Mouse (Mus musculus) heart, postnatal 0 days (tissue): ENCODE data around the gene Bcat2. TPM values are rescaled to one million over a fixed set of nuclear protein-coding genes. Genes with fewer than 3 reads are reported as not detected.

Experiments
- ATAC-seq: fragments of 200-750 bp; cut with Nextera tagmentation; 2 replicates; pipeline ENCODE4 v1.8.0; 2017; ENCODE audit warnings: low read depth, moderate number of reproducible peaks, moderate library complexity; ENCODE audit not compliant: insufficient read depth
- DNase-seq: peaks from one replicate; pipeline ENCODE4 v3.0.0-alpha.2; 2016; ENCODE audit warnings: low spot score
- H3K27ac ChIP-seq: fragments of 300-500 bp; sonication (generic); 2 replicates; pipeline ENCODE4 v1.5.1; 2014; ENCODE audit warnings: low read depth, mild to moderate bottlenecking
- H3K27me3 ChIP-seq: fragments of 300-500 bp; sonication (generic); 2 replicates; pipeline ENCODE4 v1.6.1; 2014; ENCODE audit warnings: low read length, mixed read lengths; ENCODE audit not compliant: control insufficient read depth, insufficient read depth
- H3K36me3 ChIP-seq: fragments of 300-500 bp; sonication (generic); replicated peaks from 2 replicates; pipeline ENCODE4 v1.6.1; 2014; ENCODE audit warnings: low read length, mixed read lengths; ENCODE audit not compliant: control insufficient read depth, insufficient read depth
- H3K4me1 ChIP-seq: fragments of 300-500 bp; sonication (generic); 2 replicates; pipeline ENCODE4 v1.6.1; 2014; ENCODE audit warnings: antibody characterized with exemption; ENCODE audit not compliant: control insufficient read depth, insufficient read depth
- H3K4me2 ChIP-seq: fragments of 300-500 bp; sonication (generic); 2 replicates; pipeline ENCODE4 v1.6.1; 2014; ENCODE audit warnings: low read depth, mild to moderate bottlenecking, low read length, moderate library complexity
- H3K4me3 ChIP-seq: fragments of 300-500 bp; sonication (generic); 2 replicates; pipeline ENCODE4 v1.5.1; 2014; ENCODE audit warnings: low read depth, low read length
- H3K9ac ChIP-seq: fragments of 300-500 bp; sonication (generic); replicated peaks from 2 replicates; pipeline ENCODE4 v1.6.1; 2014; ENCODE audit warnings: low read depth, low read length, mixed read lengths
- H3K9me3 ChIP-seq: fragments of 300-500 bp; sonication (generic); replicated peaks from 2 replicates; pipeline ENCODE4 v1.6.1; 2016; ENCODE audit warnings: low read length; ENCODE audit not compliant: control insufficient read depth
- CTCF ChIP-seq: IDR thresholded peaks from 2 replicates; pipeline ENCODE4 v1.5.1; 2016; ENCODE audit warnings: antibody characterized with exemption, control low read depth, low read depth
- EP300 ChIP-seq: IDR thresholded peaks from 2 replicates; pipeline ENCODE4 v1.6.1; 2016; ENCODE audit warnings: antibody characterized with exemption, low read depth
- WGBS: fragments of 180-500 bp; shearing (Covaris S2); extraction: QIAGEN DNeasy Blood & Tissue Kit; methylation state at CpG from one replicate; pipeline ENCODE4 v1.1.7; 2014; 5-methylcytosine and 5-hydroxymethylcytosine counted together
- polyA plus RNA-seq: library from polyadenylated mRNA; unstranded; fragments of >200 nt; fragmentation: Nextera tagmentation; extraction: Ambion mirVana; gene quantifications from 2 replicates; pipeline ENCODE4 v1.2.1, GENCODE M21; 2015
- total RNA-seq: library from RNA; depleted of rRNA; stranded (reverse); fragments of >200 nt; gene quantifications from 2 replicates; pipeline ENCODE4 v1.2.3, GENCODE M21; 2014; ENCODE audit warnings: low replicate concordance

The Bcat2 gene
- total and polyA plus RNA-seq, 2 experiments from 2014 or later = 70.6 to 73.7 TPM

DNA sequence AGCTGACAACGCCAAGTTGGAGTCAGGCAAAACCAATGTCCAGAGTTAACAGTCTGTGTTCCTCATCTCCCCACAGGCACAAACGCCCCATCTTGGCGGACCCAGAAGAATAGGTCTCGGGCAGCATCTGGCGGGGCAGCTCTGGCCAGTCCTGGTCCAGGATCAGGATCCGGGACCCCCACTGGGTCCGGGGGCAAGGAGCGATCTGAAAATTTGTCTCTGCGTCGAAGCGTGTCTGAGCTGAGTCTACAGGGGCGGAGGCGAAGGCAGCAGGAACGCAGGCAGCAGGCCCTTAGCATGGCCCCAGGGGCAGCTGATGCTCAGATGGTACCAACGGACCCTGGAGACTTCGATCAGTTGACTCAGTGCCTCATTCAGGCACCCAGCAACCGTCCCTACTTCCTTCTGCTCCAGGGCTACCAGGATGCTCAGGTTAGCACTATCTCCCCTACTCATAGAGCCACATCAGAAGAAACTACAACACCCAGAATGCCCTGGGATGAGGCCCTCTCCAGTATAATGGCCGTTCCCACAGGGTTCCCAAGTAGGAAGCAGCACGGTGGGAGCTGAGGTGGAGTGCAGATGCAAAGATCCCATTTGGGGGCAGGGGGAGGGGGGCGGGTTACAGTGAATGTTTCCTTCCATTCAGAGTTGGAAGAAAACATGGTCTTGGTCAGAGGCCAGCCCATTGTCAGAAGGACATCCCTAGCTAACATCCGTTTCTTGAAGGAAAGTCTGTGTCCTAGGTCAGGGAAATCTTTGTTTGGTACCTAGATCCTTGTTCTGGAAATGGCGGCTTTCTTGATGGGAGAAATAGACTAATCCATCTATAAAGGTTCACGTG lies 60.3 kb downstream of the Bcat2 start:
- WGBS = 65% methylated on average over 23 of the region's 23 CpGs
- Histone ChIP-seq H3K27me3 (peaks cover 11% of the 10 kb centered on the region), H3K27ac (peak overlapping the region; percentile 28; the same call in 1 of the 2 replicates), H3K4me3 (no peak overlapping the region), H3K4me2 (peak overlapping the region; percentile 78), H3K9ac (no peak overlapping the region), H3K4me1 (no peaks in the 10 kb centered on the region), H3K36me3 (peaks cover 8% of the 10 kb centered on the region; the same call in 1 of the 2 replicates), H3K9me3 (no peaks in the 10 kb centered on the region)
- TF ChIP-seq CTCF = no peak
- peak; percentile 53; the same call in 1 of the 2 replicates for TF ChIP-seq EP300
- ATAC-seq (no peak), DNase-seq (peak; percentile 31)

DNA sequence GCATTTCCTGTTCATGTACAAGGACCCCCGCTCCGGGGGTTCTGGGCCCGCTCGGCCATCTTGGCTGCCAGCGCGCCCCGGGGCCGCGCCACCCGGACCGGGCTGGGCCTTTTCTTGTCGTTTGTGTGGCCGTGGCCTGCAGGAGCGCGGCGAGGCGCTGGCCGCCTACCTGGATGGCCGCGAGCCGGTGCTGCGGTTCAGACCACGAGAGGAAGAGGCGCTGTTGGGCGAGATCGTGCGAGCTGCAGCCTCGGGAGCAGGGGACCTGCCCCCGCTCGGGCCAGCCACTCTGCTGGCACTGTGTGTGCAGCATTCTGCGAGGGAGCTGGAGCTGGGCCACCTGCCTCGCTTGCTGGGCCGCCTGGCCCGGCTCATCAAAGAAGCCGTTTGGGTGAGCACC lies 62.5 kb downstream of the Bcat2 start:
- Histone ChIP-seq H3K9me3 (no peaks in the 10 kb centered on the region), H3K9ac (no peak overlapping the region; the same call in 1 of the 2 replicates), H3K4me2 (peak overlapping the region; percentile 50), H3K27me3 (peaks cover 11% of the 10 kb centered on the region), H3K4me1 (no peaks in the 10 kb centered on the region; the same call in 1 of the 2 replicates), H3K36me3 (peaks cover 21% of the 10 kb centered on the region), H3K27ac (0 out of 2 replicates have a peak overlapping the region, but pooled peaks have one; percentile 11), H3K4me3 (peak overlapping the region; percentile 19)
- 20% methylated on average over 28 of the region's 35 CpGs for WGBS
- DNase-seq (no peak), ATAC-seq (peak; percentile 34; the same call in 1 of the 2 replicates)
- TF ChIP-seq EP300 = no peak
- peak; percentile 37 for TF ChIP-seq CTCF

- 62% methylated on average over 11 of the region's 11 CpGs for WGBS
- no peak for TF ChIP-seq CTCF
- no peak for TF ChIP-seq EP300
- Histone ChIP-seq H3K27ac (peak overlapping the region; percentile 83), H3K4me1 (peaks cover 10% of the 10 kb centered on the region), H3K36me3 (peaks cover 20% of the 10 kb centered on the region), H3K27me3 (no peaks in the 10 kb centered on the region), H3K9me3 (no peaks in the 10 kb centered on the region), H3K4me2 (no peak overlapping the region), H3K4me3 (no peak overlapping the region), H3K9ac (no peak overlapping the region)
- DNase-seq (peak; percentile 81), ATAC-seq (peak; percentile 19)
Observed at GRCm38 (mm10) chr7:45634946-45635681, 65.2 kb downstream of the Bcat2 start.

- Histone ChIP-seq H3K9me3 (no peaks in the 10 kb centered on the region), H3K4me3 (no peak overlapping the region), H3K4me2 (peak overlapping the region; percentile 8; the same call in 1 of the 2 replicates), H3K27ac (peak overlapping the region; percentile 83), H3K36me3 (peaks cover 18% of the 10 kb centered on the region), H3K9ac (no peak overlapping the region), H3K4me1 (peaks cover 18% of the 10 kb centered on the region), H3K27me3 (no peaks in the 10 kb centered on the region)
- no peak for TF ChIP-seq CTCF
- TF ChIP-seq EP300 = peak; percentile 35; the same call in 1 of the 2 replicates
- DNase-seq = peak; percentile 77
- 54% methylated on average over 15 of the region's 15 CpGs for WGBS
- no peak for ATAC-seq
Observed at GRCm38 (mm10) chr7:45635711-45636688, 66.0 kb downstream of the Bcat2 start.
